13 mouse cellular contexts compared by ENCODE assay signal in the genomic region with DNA sequence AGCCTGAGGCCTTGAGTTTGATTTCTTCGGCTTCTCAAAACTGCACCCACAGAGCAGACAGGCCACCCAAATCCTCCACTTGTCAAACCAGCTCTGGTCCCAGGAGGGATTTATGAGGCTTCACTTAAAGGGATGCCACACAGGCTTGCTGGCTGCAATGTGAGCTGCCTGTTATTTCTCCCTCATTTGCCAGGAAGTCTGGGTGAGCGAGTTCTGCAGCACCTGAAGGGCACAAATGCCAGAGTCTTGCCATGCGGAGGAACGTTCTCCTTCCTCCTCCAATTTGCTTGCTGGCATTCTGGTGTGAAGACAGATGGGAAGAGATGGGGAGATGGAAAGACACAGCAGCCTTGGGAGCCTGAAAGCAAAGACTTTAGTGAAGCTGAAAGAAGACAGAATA.
DNase-seq lines count a peak whose midpoint lies in the region; ATAC-seq lines count a peak whose summit lies in the region.
"Had no signal": no experiment of that assay in that cellular context is flagged by ENCODE, and none has a peak within 500 bp of the region (broad histone marks: within the 10 kb centered on the region; RNA-seq: fewer than 3 reads in every experiment).

No protein-coding gene starts in this region.

- WGBS in kidney, embryonic 15.5 days: 28% methylated on average over 4 of the region's 4 CpGs
- WGBS in intestine, embryonic 15.5 days: 56% methylated on average over 4 of the region's 4 CpGs

- no peak overlapping the region for H3K4me2 ChIP-seq in kidney, embryonic 15.5 days
- H3K4me2 ChIP-seq in intestine, embryonic 15.5 days (replicated peaks): no peak overlapping the region
- H3K4me2 ChIP-seq: embryonic facial prominence, embryonic 15.5 days; liver, embryonic 11.5 days; stomach, embryonic 15.5 days had no signal

- no peaks in the 10 kb centered on the region for H3K36me3 ChIP-seq in kidney, embryonic 15.5 days
- no peaks in the 10 kb centered on the region for H3K36me3 ChIP-seq in intestine, embryonic 15.5 days
- H3K36me3 ChIP-seq: embryonic facial prominence, embryonic 15.5 days; stomach, embryonic 15.5 days had no signal

- H3K27me3 ChIP-seq in kidney, embryonic 15.5 days: no peaks in the 10 kb centered on the region
- H3K27me3 ChIP-seq in intestine, embryonic 15.5 days (replicated peaks): no peaks in the 10 kb centered on the region
- H3K27me3 ChIP-seq: embryonic facial prominence, embryonic 15.5 days; stomach, embryonic 15.5 days had no signal

- no peak overlapping the region for H3K9ac ChIP-seq in kidney, embryonic 15.5 days
- no peak overlapping the region for H3K9ac ChIP-seq in intestine, embryonic 15.5 days
- H3K9ac ChIP-seq: embryonic facial prominence, embryonic 15.5 days; stomach, embryonic 15.5 days had no signal

- DNase-seq in kidney, adult 8-10 months: no peak
- DNase-seq in cerebellum, adult 11 months: peak; percentile 45
- peak; percentile 79 for DNase-seq in cerebellum, adult 9-11 months
- DNase-seq in layer of hippocampus, postnatal 14 days (ENCODE audit: low spot score in 2 of 2): peak; percentile 10 to 19
- DNase-seq in thymus, adult 18-20 months: no peak
- DNase-seq: heart, postnatal 4 days had no signal

- 0 out of 2 replicates have a peak, but pooled peaks cover 5% of the 10 kb centered on the region for H3K4me1 ChIP-seq in kidney, embryonic 15.5 days
- H3K4me1 ChIP-seq in intestine, embryonic 15.5 days (replicated peaks): no peaks in the 10 kb centered on the region
- H3K4me1 ChIP-seq: embryonic facial prominence, embryonic 15.5 days; stomach, embryonic 15.5 days had no signal

- no peaks in the 10 kb centered on the region for H3K9me3 ChIP-seq in kidney, embryonic 15.5 days (replicated peaks)
- H3K9me3 ChIP-seq in intestine, embryonic 15.5 days: no peaks in the 10 kb centered on the region
- H3K9me3 ChIP-seq: embryonic facial prominence, embryonic 15.5 days; stomach, embryonic 15.5 days had no signal

- peak overlapping the region; percentile 34; the same call in 1 of the 2 replicates for H3K27ac ChIP-seq in kidney, embryonic 15.5 days
- no peak overlapping the region for H3K27ac ChIP-seq in intestine, embryonic 15.5 days
- H3K27ac ChIP-seq: embryonic facial prominence, embryonic 15.5 days; macrophage; stomach, embryonic 15.5 days had no signal

- peak; percentile 73; the same call in 1 of the 2 replicates for ATAC-seq in kidney, embryonic 15.5 days (replicated peaks; ENCODE audit: low FRiP score)
- ATAC-seq in intestine, embryonic 15.5 days: no peak

- no peak overlapping the region for H3K4me3 ChIP-seq in kidney, embryonic 15.5 days (replicated peaks)
- H3K4me3 ChIP-seq in intestine, embryonic 15.5 days (replicated peaks): no peak overlapping the region
- H3K4me3 ChIP-seq: embryonic facial prominence, embryonic 15.5 days; myocyte; stomach, embryonic 15.5 days had no signal

Comparison
In these comparisons a context has a peak if more than half of its experiments do, and no peak if none do; other contexts are left out.
1. DNase-seq: peak in cerebellum, adult 11 months (single experiment), cerebellum, adult 9-11 months (single experiment) and layer of hippocampus, postnatal 14 days (2 of 2); none in kidney, adult 8-10 months (0 of 2) and thymus, adult 18-20 months (0 of 2).